Mouse (Mus musculus) lung, postnatal 0 days (tissue): ENCODE measurements at regions not wholly inside any gene's neighbourhood (a gene's known extent, or its start where the extent isn't known, plus 50 kb on each side); places are given as distances from the start of the nearest gene placed in this dataset.

Source experiments
- CTCF ChIP-seq: IDR thresholded peaks from 2 replicates; pipeline ENCODE4 v1.5.1; 2016; ENCODE audit warnings: antibody characterized with exemption, mild to moderate bottlenecking
- EP300 ChIP-seq: IDR thresholded peaks from 2 replicates; pipeline ENCODE4 v1.6.1; 2016; ENCODE audit warnings: antibody characterized with exemption, mild to moderate bottlenecking, control low read depth

DNA sequence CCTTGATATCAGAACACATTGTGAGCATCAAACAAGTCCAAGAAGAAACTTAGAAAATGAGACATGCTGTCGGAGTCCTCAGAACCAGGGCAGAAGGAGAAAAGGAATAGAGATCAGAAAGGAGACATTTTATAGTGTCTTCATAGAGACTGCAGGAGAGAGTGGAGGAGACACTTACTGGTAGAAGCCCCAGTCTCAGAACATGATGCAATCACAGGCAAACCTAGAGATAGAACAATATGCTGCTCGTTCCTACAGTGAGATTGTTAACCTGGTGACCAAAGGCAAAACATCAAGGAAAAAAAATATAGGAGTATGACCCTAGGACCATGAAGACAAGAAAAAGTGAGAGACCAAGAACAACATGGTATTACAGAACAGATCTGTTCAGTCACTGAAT is 164.7 kb upstream of the Tenm4 start:
- TF ChIP-seq CTCF (no peak), EP300 (no peak)
